Mouse (Mus musculus): ENCODE measurements around the gene Espn. TPM values are rescaled to one million over a fixed set of nuclear protein-coding genes. Genes with fewer than 3 reads are reported as not detected.

Gene Espn
- polyA plus RNA-seq, 1 experiment from 2014 or later, result 1.3 TPM

GRCm38 (mm10) chr4:152125161-152126025 is 26.8 kb downstream of the Espn start:
- Histone ChIP-seq H3K9ac (peak overlapping the region; percentile 21), H3K36me3 (no peaks in the 10 kb centered on the region), H3K4me1 (replicated peaks) (peaks cover 39% of the 10 kb centered on the region), H3K9me3 (replicated peaks) (no peaks in the 10 kb centered on the region), H3K4me2 (peak overlapping the region; percentile 67), H3K27me3 (replicated peaks) (peaks cover 99% of the 10 kb centered on the region), H3K27ac (ENCODE audit: poor library complexity, severe bottlenecking) (no peak overlapping the region), H3K4me3 (peak overlapping the region; percentile 31)
- 5% methylated on average over 56 of the region's 56 CpGs for WGBS
- ATAC-seq (ENCODE audit: insufficient number of reproducible peaks, low FRiP score), result no peak

- Histone ChIP-seq H3K27me3 (replicated peaks) (peaks cover 99% of the 10 kb centered on the region), H3K4me1 (replicated peaks) (peaks cover 44% of the 10 kb centered on the region), H3K9me3 (replicated peaks) (no peaks in the 10 kb centered on the region), H3K9ac (no peak overlapping the region), H3K27ac (ENCODE audit: poor library complexity, severe bottlenecking) (no peak overlapping the region), H3K4me2 (peak overlapping the region; percentile 67), H3K36me3 (no peaks in the 10 kb centered on the region), H3K4me3 (peak overlapping the region; percentile 31; the same call in 1 of the 2 replicates)
- WGBS, result 13% methylated on average over 13 of the region's 13 CpGs
- ATAC-seq (ENCODE audit: insufficient number of reproducible peaks, low FRiP score), result no peak
Observed at GRCm38 (mm10) chr4:152124361-152124961, 27.7 kb downstream of the Espn start.

- H3K4me2 ChIP-seq, result peak overlapping the region; percentile 60
- H3K27ac ChIP-seq (ENCODE audit: poor library complexity, severe bottlenecking), result no peak overlapping the region
- H3K4me3 ChIP-seq, result peak overlapping the region; percentile 35
- no peaks in the 10 kb centered on the region for H3K36me3 ChIP-seq
- H3K4me1 ChIP-seq (replicated peaks), result peaks cover 43% of the 10 kb centered on the region
- no peak for ATAC-seq (ENCODE audit: insufficient number of reproducible peaks, low FRiP score)
- peaks cover 99% of the 10 kb centered on the region for H3K27me3 ChIP-seq (replicated peaks)
- H3K9me3 ChIP-seq (replicated peaks), result no peaks in the 10 kb centered on the region
- WGBS, result 3% methylated on average over 12 of the region's 12 CpGs
- H3K9ac ChIP-seq, result 0 out of 2 replicates have a peak overlapping the region, but pooled peaks have one; percentile 40
Observed at GRCm38 (mm10) chr4:152121183-152121505, 31.0 kb downstream of the Espn start.

- Histone ChIP-seq H3K9me3 (replicated peaks) (no peaks in the 10 kb centered on the region), H3K4me3 (peak overlapping the region; percentile 35), H3K4me2 (peak overlapping the region; percentile 60), H3K4me1 (replicated peaks) (peaks cover 43% of the 10 kb centered on the region), H3K27ac (ENCODE audit: poor library complexity, severe bottlenecking) (no peak overlapping the region), H3K27me3 (replicated peaks) (peaks cover 99% of the 10 kb centered on the region), H3K36me3 (no peaks in the 10 kb centered on the region), H3K9ac (0 out of 2 replicates have a peak overlapping the region, but pooled peaks have one; percentile 40)
- no peak for ATAC-seq (ENCODE audit: insufficient number of reproducible peaks, low FRiP score)
- 2% methylated on average over 31 of the region's 31 CpGs for WGBS
Observed at GRCm38 (mm10) chr4:152120311-152121182, 31.6 kb downstream of the Espn start.

- 5% methylated on average over 39 of the region's 39 CpGs for WGBS
- Histone ChIP-seq H3K9ac (no peak overlapping the region), H3K36me3 (peaks cover 4% of the 10 kb centered on the region), H3K27me3 (replicated peaks) (peaks cover 99% of the 10 kb centered on the region), H3K27ac (ENCODE audit: poor library complexity, severe bottlenecking) (no peak overlapping the region), H3K4me1 (replicated peaks) (peaks cover 39% of the 10 kb centered on the region), H3K9me3 (replicated peaks) (no peaks in the 10 kb centered on the region), H3K4me2 (peak overlapping the region; percentile 60), H3K4me3 (peak overlapping the region; percentile 35)
- no peak for ATAC-seq (ENCODE audit: insufficient number of reproducible peaks, low FRiP score)
Observed at GRCm38 (mm10) chr4:152119396-152120292, 32.5 kb downstream of the Espn start.

- H3K27me3 ChIP-seq (replicated peaks), result peaks cover 95% of the 10 kb centered on the region
- H3K9ac ChIP-seq, result no peak overlapping the region
- H3K4me1 ChIP-seq (replicated peaks), result peaks cover 37% of the 10 kb centered on the region
- H3K4me2 ChIP-seq, result no peak overlapping the region
- H3K36me3 ChIP-seq, result peaks cover 24% of the 10 kb centered on the region
- no peaks in the 10 kb centered on the region for H3K9me3 ChIP-seq (replicated peaks)
- no peak overlapping the region for H3K4me3 ChIP-seq
- 67% methylated on average over 9 of the region's 9 CpGs for WGBS
- no peak overlapping the region for H3K27ac ChIP-seq (ENCODE audit: poor library complexity, severe bottlenecking)
- ATAC-seq (ENCODE audit: insufficient number of reproducible peaks, low FRiP score), result no peak
Observed at GRCm38 (mm10) chr4:152117538-152117937, 34.6 kb downstream of the Espn start.

GRCm38 (mm10) chr4:152115921-152116612 is 36.1 kb downstream of the Espn start, which contains the start of gene Tnfrsf25:
Tnfrsf25 (plus strand) TSS chr4:152115934.
- Histone ChIP-seq H3K4me2 (peak within 1 kb of the TSS; percentile 60), H3K4me1 (replicated peaks) (peaks cover 33% of the 10 kb centered on the region), H3K36me3 (peaks cover 36% of the 10 kb centered on the region), H3K9me3 (replicated peaks) (no peaks in the 10 kb centered on the region), H3K4me3 (peak within 1 kb of the TSS; percentile 27), H3K27ac (ENCODE audit: poor library complexity, severe bottlenecking) (no peak within 1 kb of the TSS), H3K9ac (peak within 1 kb of the TSS; percentile 41), H3K27me3 (replicated peaks) (peaks cover 85% of the 10 kb centered on the region)
- whole genome bisulfite sequencing, result 2% methylated on average over 30 of the region's 30 CpGs
- peak; percentile 34 for ATAC-seq (ENCODE audit: insufficient number of reproducible peaks, low FRiP score)

GRCm38 (mm10) chr4:152114080-152114479 is 38.1 kb downstream of the Espn start:
- Histone ChIP-seq H3K4me2 (no peak overlapping the region), H3K36me3 (peaks cover 43% of the 10 kb centered on the region), H3K9me3 (replicated peaks) (no peaks in the 10 kb centered on the region), H3K27me3 (replicated peaks) (peaks cover 65% of the 10 kb centered on the region), H3K27ac (ENCODE audit: poor library complexity, severe bottlenecking) (no peak overlapping the region), H3K4me3 (no peak overlapping the region), H3K9ac (no peak overlapping the region), H3K4me1 (replicated peaks) (peaks cover 16% of the 10 kb centered on the region)
- no peak for ATAC-seq (ENCODE audit: insufficient number of reproducible peaks, low FRiP score)
- 54% methylated on average over 16 of the region's 16 CpGs for WGBS

- Histone ChIP-seq H3K27me3 (replicated peaks) (peaks cover 48% of the 10 kb centered on the region), H3K36me3 (peaks cover 59% of the 10 kb centered on the region)
- WGBS, result 88% methylated on average over 9 of the region's 9 CpGs
Observed at GRCm38 (mm10) chr4:152112329-152112728, 39.8 kb downstream of the Espn start.

GRCm38 (mm10) chr4:152110689-152111088 is 41.5 kb downstream of the Espn start:
- Histone ChIP-seq H3K36me3 (peaks cover 74% of the 10 kb centered on the region), H3K4me1 (replicated peaks) (peaks cover 22% of the 10 kb centered on the region), H3K9ac (no peak overlapping the region), H3K27me3 (replicated peaks) (peaks cover 31% of the 10 kb centered on the region), H3K4me3 (no peak overlapping the region), H3K27ac (ENCODE audit: poor library complexity, severe bottlenecking) (no peak overlapping the region), H3K9me3 (replicated peaks) (no peaks in the 10 kb centered on the region), H3K4me2 (no peak overlapping the region)
- ATAC-seq (ENCODE audit: insufficient number of reproducible peaks, low FRiP score), result no peak
- 65% methylated on average over 4 of the region's 4 CpGs for WGBS

More at GRCm38 (mm10) chr4:152112329-152112728, 39.8 kb downstream of the Espn start:
- H3K4me3 ChIP-seq, result no peak overlapping the region
- no peaks in the 10 kb centered on the region for H3K9me3 ChIP-seq (replicated peaks)
- no peak overlapping the region for H3K27ac ChIP-seq (ENCODE audit: poor library complexity, severe bottlenecking)
- H3K4me2 ChIP-seq, result no peak overlapping the region
- peaks cover 30% of the 10 kb centered on the region for H3K4me1 ChIP-seq (replicated peaks)
- H3K9ac ChIP-seq, result 0 out of 2 replicates have a peak overlapping the region, but pooled peaks have one; percentile 28
- no peak for ATAC-seq (ENCODE audit: insufficient number of reproducible peaks, low FRiP score)
